Mouse (Mus musculus): ENCODE measurements at regions not wholly inside any gene's neighbourhood (a gene's known extent, or its start where the extent isn't known, plus 50 kb on each side); places are given as distances from the start of the nearest gene placed in this dataset.

DNA sequence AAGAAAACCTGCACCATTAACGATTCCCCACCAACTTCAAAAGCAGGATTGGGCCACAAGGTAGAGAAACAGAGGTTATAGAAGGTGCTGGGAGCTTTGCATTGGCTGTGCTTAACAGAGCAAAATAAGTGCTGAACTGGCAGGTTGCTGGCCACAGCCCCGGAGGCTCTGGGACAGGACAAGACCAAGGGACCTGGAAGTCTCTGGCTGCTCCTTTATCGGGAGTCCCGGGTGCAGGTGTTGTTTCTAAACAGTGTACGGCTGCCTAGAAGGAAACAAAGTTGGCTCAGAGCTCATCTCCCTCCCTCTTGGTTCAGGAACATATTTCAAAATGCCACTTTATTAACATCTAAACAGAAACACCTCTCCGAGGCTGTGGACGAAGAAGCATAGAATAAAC is 2250.0 kb upstream of the Gm7489 start:
- no peak overlapping the region for H3K9ac ChIP-seq (ENCODE audit: control insufficient read depth, low read depth, low read length, poor library complexity, severe bottlenecking)
- H3K36me3 ChIP-seq (ENCODE audit: control insufficient read depth in 1 of 2, insufficient read depth in 2 of 2, low read length in 2 of 2), result no peaks in the 10 kb centered on the region
- H3K27me3 ChIP-seq (ENCODE audit: control insufficient read depth in 1 of 2, insufficient read depth in 2 of 2, low read length in 2 of 2), result no peaks in the 10 kb centered on the region
- H3K79me2 ChIP-seq (ENCODE audit: control insufficient read depth, insufficient read depth, low read length, poor library complexity), result no peaks in the 10 kb centered on the region
- H3K27ac ChIP-seq (ENCODE audit: control insufficient read depth, low read depth, low read length), result no peak overlapping the region
- no peak overlapping the region for H3K4me3 ChIP-seq (ENCODE audit: control insufficient read depth in 1 of 2, insufficient read depth in 1 of 2, low read depth in 2 of 2, low read length in 2 of 2)
- H3K4me1 ChIP-seq (ENCODE audit: control insufficient read depth in 1 of 2, insufficient read depth in 2 of 2, low read length in 2 of 2), result no peaks in the 10 kb centered on the region; a peak in 1 of 4 replicates
- TF ChIP-seq USF1 (IDR thresholded peaks at IDR 0.05; ENCODE audit: low read depth, low read length), result no peak
- no peak for TF ChIP-seq RCOR1 (IDR thresholded peaks at IDR 0.05; ENCODE audit: low read depth, low read length)
- no peak for TF ChIP-seq EP300 (IDR thresholded peaks at IDR 0.05; ENCODE audit: low read depth in 1 of 2, low read length in 2 of 2)
- TF ChIP-seq GATA1 (IDR thresholded peaks at IDR 0.05; ENCODE audit: low read depth, low read length), result no peak
- no peak for TF ChIP-seq CTCF (IDR thresholded peaks at IDR 0.05 in 2 of 3, conservative IDR thresholded peaks at IDR 0.05 in 1 of 3; ENCODE audit: control insufficient read depth in 1 of 3, insufficient read depth in 1 of 3, low read depth in 2 of 3, low read length in 3 of 3, poor library complexity in 1 of 3, severe bottlenecking in 1 of 3)
- TF ChIP-seq POLR2A (IDR thresholded peaks at IDR 0.05; ENCODE audit: control insufficient read depth in 1 of 2, insufficient read depth in 1 of 2, low read depth in 1 of 2, low read length in 2 of 2, poor library complexity in 1 of 2), result no peak
- no peak for TF ChIP-seq BHLHE40 (IDR thresholded peaks at IDR 0.05; ENCODE audit: borderline replicate concordance, low read depth, low read length)
- TF ChIP-seq SMC3 (IDR thresholded peaks at IDR 0.05; ENCODE audit: low read depth, low read length), result no peak
- no peak for TF ChIP-seq USF2 (IDR thresholded peaks at IDR 0.05; ENCODE audit: borderline replicate concordance in 1 of 2, insufficient read depth in 1 of 2, low read depth in 1 of 2, low read length in 2 of 2)
- TF ChIP-seq ELF1 (IDR thresholded peaks at IDR 0.05; ENCODE audit: low read depth, low read length), result no peak
- no peak for TF ChIP-seq TCF12 (IDR thresholded peaks at IDR 0.05; ENCODE audit: low read depth, low read length)
- TF ChIP-seq HCFC1 (IDR thresholded peaks at IDR 0.05; ENCODE audit: low read depth, low read length), result no peak
- no peak for TF ChIP-seq ETS1 (IDR thresholded peaks at IDR 0.05; ENCODE audit: low read depth, low read length)
- no peak for TF ChIP-seq NELFE (IDR thresholded peaks at IDR 0.05; ENCODE audit: low read depth, low read length)
- no peak for TF ChIP-seq RAD21 (IDR thresholded peaks at IDR 0.05; ENCODE audit: low read depth, low read length)
- no peak for TF ChIP-seq ZKSCAN1 (IDR thresholded peaks at IDR 0.05; ENCODE audit: low read depth, low read length)
- no peak for TF ChIP-seq MAX (IDR thresholded peaks at IDR 0.05; ENCODE audit: low read length)
- no peak for TF ChIP-seq MAZ (IDR thresholded peaks at IDR 0.05; ENCODE audit: low read depth, low read length)
- H3K9me3 ChIP-seq (replicated peaks; ENCODE audit: insufficient read depth, low read length), result no peaks in the 10 kb centered on the region
- no peak for DNase-seq (ENCODE audit: low read depth, low spot score)

- TF ChIP-seq HCFC1 (IDR thresholded peaks at IDR 0.05; ENCODE audit: low read depth, low read length) (no peak), GABPA (IDR thresholded peaks at IDR 0.05; ENCODE audit: low read depth, low read length) (no peak), RCOR1 (IDR thresholded peaks at IDR 0.05; ENCODE audit: low read depth, low read length) (no peak), POLR2AphosphoS5 (IDR thresholded peaks at IDR 0.05; ENCODE audit: borderline replicate concordance, low read depth, low read length) (no peak), MEF2A (IDR thresholded peaks at IDR 0.05; ENCODE audit: extremely low read depth, insufficient replicate concordance, low read depth, low read length, poor library complexity, severe bottlenecking) (no peak), SIN3A (IDR thresholded peaks at IDR 0.05; ENCODE audit: low read length) (no peak), ELF1 (IDR thresholded peaks at IDR 0.05; ENCODE audit: low read depth, low read length) (no peak), CHD2 (IDR thresholded peaks at IDR 0.05; ENCODE audit: low read length) (no peak), MYC (IDR thresholded peaks at IDR 0.05; ENCODE audit: low read depth, low read length) (no peak)
- Histone ChIP-seq H3K27me3 (ENCODE audit: control insufficient read depth in 1 of 2, insufficient read depth in 2 of 2, low read length in 2 of 2) (no peaks in the 10 kb centered on the region), H3K36me3 (ENCODE audit: control insufficient read depth in 1 of 2, insufficient read depth in 2 of 2, low read length in 2 of 2) (no peaks in the 10 kb centered on the region), H3K4me3 (ENCODE audit: control insufficient read depth in 1 of 2, insufficient read depth in 1 of 2, low read depth in 2 of 2, low read length in 2 of 2) (no peak overlapping the region), H3K9ac (ENCODE audit: control insufficient read depth, low read depth, low read length, poor library complexity, severe bottlenecking) (no peak overlapping the region), H3K9me3 (replicated peaks; ENCODE audit: insufficient read depth, low read length) (no peaks in the 10 kb centered on the region), H3K27ac (ENCODE audit: control insufficient read depth, low read depth, low read length) (no peak overlapping the region), H3K79me2 (ENCODE audit: control insufficient read depth, insufficient read depth, low read length, poor library complexity) (no peaks in the 10 kb centered on the region), H3K4me1 (ENCODE audit: control insufficient read depth in 1 of 2, insufficient read depth in 2 of 2, low read length in 2 of 2) (no peaks in the 10 kb centered on the region; a peak in 1 of 4 replicates)
- DNase-seq (ENCODE audit: low read depth, low spot score), result no peak
Measured at GRCm38 (mm10) chr15:51635129-51635920, 2249.4 kb upstream of the Gm7489 start.
